Mouse (Mus musculus) urinary bladder, postnatal 14 days (tissue): Measurements from ENCODE around the gene Rhbdd3.

Experiments used
- DNase-seq: peaks from one replicate; pipeline ENCODE4 v3.0.0; 2021; ENCODE audit warnings: low spot score

Gene Rhbdd3

DNA sequence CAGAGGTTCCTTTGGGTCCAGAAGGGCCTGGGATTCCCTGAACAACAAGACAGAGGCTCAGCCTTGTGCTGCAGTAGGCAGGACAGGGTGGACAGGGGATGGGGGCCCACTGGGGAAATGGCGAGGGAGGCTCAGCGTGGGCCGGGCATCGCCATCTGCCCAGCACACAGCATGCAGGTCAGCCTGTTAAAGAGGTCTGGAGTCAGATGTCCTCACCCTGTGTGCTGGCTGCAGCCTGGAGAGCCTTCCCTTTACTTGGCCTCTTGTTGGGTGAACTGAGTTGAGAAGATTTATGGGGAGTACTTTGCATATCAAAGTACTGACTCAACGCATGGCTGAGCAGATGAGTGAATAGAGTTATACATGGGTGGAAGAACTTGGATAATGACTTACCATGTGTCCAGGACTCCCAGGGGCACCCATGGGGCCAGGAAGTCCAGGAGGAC is 30.3 kb downstream of the Rhbdd3 start:
- no peak for DNase-seq

DNA sequence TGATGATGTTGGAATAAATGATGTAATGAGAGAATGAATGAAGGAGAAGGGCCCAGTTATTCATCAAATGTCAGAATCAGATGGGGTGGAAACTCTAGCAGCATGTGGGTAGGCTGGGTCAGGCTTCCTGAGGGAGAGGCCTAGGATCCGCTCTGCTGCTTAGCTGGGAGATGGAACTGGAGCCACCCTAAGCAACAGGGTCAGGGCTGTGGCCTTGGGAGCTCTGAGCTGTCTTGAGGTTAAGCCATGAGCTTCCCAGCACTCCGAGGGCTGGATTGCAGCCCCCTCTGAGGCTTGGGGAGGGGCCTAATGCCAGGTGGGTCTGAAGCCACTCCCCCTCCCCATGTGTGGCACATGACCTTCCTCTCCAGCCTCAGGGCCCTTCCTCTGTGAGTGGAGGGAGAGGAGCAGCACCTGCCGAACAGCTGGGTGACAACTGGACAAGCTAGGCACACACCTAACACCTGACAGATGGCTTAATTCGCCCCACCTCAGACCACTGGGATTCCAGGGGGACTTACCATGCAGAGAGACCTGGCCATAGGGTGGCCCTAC is 31.5 kb downstream of the Rhbdd3 start:
- no peak for DNase-seq

DNA sequence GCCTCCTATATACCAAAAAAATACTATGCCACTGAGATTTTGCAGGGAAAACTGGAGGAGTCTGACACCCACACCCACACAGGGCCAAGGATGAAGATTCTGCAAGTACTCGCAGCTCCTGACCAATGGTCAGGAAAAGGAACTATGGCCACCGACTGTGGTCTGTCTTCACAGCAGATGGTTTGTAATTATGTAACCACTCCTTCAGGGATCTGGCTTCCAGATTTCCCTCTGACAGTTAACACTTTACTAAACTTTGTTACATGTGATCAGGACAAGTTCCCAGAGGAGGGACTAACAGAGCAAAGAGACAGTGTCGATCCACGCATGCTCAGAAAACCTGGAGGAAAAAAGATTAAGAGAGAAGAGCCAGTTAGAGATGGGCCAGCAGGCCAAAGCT is 34.0 kb downstream of the Rhbdd3 start:
- DNase-seq = no peak

DNA sequence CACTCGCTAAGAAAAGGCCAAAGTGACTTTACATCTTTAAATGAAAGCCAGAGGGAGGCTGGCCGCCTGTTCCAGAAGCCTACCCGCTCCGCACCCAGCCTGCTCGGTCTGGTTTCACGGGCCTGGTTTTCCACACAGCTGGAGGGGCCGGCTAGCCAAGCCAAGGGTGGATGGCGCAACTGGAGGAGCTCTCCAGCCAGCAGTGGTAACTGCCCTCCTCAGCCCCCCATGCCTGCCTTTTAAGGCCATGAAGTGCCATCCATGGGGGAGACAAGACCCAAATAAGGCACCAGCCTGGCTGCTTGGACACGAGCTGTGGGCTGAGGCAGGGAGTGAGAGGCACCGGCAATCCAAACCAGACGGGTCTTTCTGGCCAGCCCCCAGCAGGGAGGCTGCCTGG is 37.2 kb downstream of the Rhbdd3 start:
- peak; percentile 53 for DNase-seq

DNA sequence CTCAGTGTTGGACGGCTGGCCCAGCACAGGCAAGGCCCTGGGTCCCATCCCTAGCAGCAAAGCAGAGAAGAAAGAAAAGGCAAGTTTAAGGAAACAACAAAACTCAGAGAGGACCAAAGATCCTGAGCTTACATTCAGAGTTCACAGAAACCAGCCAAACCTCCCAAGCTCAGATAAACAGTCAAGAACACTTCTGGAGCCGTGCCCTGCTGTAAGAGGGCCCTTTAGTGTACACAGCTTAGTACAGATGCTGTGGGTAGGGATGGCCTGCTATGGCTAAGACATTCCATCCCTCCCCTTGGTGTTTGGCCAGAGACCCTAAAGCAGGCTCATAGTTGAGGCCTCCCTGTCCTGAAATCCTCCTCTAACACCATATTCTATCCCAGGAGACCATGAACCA is 39.9 kb downstream of the Rhbdd3 start:
- DNase-seq = no peak

DNA sequence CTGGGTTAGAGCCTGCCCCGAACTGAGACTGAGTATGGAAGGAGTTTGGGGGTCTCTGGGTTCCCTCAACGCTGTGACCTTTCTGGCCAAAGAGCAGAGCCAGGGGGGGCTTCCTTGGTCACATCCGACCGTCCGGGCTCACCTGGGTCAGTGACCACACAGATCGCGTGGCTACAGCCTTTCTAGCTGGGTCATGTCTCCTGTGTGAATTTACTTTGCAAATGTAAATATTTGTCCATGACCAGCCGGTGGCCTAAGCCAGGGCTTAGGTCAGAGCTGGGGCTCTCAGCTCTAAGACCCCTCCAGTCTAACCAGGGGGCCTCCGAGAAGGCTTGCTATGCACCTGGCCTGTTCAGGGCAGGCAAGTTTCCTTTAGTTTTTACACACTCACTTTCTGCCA is 40.6 kb downstream of the Rhbdd3 start:
- no peak for DNase-seq

DNA sequence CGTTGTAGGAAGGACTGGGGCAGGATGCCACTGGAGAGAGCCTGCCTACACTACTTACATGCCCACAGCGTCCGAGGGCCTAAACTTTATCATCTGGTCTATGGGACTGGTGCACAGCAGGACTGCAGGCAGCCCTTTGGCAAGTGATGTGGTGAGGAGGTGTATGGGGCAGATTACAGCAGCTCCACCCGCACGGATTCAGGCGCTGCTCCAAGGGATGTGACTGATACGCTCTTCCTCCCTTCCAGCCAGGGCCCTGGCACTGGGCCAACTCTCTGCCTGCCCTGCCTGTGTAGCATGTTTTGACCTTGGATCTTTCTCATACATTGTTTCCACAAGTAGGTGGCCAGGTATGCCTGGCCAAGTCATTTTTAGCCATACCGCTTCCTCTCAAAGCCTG is 41.9 kb downstream of the Rhbdd3 start:
- peak; percentile 85 for DNase-seq

DNA sequence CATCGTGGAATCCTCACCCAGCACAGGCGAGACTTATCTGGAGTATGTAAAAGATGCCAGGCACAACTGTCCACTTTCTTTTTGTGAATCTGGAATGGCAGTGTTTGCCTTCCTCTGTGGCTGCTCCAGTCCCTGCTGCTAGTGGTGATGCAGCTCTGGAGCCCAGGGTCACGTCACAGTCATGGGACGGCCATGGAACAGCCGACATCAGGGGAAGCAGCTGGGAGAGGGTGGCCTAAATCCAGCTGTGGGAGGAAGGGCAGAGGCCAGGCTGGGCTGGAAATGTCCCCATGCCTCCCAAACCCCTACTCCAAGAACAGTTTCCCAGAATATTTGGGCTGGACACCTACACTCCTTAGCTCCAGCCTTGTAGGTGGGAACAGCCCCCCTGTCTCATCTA is 42.5 kb downstream of the Rhbdd3 start:
- DNase-seq = no peak

DNA sequence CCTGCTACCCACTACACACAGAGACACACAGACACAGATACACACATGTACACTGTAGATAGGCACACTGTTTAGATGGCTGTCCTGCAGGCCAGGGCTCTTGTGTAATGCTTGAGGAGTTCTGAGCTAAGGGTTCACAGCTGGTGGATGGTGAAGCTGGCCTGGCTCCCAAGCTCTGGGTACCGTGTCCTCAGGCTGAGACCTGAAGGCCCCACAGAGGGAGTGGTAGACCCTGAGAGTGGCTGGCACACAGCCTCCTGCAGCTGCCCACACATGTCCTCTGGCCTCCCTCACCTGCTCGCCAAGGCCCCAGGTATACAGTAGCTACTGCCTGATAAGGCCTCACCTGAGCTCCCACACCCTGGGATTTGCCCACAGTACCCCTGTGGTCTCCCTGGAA is 43.2 kb downstream of the Rhbdd3 start:
- no peak for DNase-seq

DNA sequence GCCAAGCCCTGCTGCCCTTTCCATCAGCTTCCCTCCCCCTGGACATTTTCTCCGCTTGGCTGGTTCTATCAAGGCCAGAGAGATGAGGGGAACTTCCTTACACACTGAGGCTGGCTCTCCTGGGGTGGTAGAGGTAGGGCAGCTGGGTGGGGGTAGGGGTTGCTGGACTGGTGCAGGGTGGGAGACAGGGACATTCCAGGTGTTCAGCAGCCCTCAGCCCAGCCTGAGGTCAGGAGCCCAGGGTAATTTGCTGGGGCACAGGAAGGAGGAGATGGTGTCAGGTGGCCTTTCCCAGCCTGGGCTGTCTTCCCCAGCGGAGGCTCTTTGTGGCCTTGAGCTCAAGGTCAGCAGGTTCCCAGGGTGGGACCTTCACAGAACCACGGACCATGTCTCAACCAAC is 46.9 kb downstream of the Rhbdd3 start:
- DNase-seq = no peak

DNA sequence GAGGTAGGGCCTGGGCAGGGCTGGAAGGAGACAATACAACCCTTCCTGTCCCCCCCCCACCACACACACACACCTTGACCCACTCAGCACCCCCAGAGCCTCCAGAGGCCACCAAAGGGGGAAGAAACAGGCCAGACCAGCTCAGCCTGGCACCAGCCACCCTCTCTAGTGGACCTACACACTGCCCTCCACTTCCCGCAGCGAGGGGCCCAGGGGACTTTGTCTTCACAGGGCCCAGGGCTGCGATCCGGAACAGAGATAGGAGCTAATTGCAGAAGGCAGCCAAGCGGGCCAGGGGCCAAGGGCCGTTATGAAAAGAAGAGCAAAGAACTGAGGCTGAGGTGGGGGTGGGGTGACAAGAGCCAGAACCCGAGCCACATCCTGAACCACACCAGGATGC is 50.5 kb downstream of the Rhbdd3 start:
- peak; percentile 70 for DNase-seq

DNA sequence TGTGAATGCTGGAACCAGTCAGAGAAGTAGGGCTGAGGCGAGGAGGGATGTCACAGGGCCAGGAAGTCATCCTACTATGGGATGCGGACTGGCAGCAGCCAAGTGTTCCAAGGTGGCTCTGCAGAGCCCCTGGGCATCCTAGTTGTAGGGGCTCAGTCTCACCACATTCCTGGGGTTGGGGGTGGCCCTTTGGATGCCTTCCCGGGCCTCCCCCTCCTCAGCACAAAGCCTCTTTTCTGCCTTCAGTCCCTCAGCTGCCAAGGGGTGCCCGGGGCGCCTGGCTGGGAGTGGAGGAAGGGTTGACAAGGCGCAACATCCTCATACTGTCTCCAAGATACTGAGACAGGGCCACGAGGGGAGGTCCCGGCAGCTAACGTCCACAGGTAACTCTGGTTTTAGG is 51.2 kb downstream of the Rhbdd3 start:
- no peak for DNase-seq

DNA sequence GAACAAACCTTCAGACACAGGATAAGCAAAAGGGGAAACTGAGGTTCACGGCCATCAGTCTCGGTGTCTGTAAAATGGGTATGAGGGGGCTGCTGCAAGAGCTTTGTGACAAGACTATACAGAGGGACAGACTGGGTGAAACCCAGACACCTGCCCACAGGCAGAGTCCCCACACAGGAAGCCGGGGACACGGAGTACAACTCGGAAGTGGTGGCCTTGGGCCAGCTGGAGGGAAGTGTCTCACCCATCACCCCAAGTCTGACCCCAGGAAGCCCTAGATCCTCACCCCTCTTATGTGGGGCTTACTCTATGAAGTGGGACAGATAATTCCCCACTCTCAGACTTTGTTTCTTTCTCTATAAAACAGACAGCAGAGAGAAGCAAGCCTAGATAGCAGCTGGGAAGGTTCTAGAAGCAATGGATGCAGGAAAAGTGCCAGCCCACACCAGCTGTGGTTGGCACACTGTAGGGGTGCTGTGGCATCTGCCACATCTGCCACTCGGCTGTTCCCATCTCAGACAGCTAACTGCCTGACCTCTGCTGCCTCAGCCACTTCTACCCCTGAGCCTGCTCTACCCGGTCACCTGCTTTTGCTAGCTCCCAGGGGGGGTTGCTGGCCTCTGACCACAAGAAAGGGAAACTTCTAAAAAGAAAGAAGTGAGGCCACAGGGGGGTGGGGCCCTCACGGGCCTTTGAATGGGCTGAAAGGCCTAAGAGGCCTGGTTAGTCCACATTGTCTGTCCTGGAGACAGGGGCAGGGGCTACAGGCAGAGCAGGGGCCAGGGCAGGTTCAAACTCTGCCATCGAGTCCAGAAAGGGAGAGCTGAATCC is 51.9 kb downstream of the Rhbdd3 start:
- no peak for DNase-seq

DNA sequence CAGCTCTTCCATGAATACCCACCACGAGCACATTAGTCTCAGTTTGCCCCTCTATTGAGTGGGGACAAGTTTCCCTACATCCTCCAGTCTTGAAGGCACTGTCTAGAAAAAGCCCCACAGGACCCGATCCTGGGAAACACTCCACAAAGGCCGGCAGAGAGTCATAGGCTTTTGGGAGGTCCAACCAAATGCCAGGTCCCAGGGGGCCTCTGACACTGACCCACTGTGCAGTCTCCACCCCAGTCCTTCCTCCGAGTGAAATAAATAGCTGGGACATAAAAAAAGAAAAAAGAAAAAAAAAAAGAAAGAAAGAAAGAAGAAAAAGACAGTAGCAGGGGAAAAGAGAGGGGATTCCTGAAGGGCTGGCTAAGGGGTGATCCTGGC is 52.5 kb downstream of the Rhbdd3 start:
- no peak for DNase-seq

DNA sequence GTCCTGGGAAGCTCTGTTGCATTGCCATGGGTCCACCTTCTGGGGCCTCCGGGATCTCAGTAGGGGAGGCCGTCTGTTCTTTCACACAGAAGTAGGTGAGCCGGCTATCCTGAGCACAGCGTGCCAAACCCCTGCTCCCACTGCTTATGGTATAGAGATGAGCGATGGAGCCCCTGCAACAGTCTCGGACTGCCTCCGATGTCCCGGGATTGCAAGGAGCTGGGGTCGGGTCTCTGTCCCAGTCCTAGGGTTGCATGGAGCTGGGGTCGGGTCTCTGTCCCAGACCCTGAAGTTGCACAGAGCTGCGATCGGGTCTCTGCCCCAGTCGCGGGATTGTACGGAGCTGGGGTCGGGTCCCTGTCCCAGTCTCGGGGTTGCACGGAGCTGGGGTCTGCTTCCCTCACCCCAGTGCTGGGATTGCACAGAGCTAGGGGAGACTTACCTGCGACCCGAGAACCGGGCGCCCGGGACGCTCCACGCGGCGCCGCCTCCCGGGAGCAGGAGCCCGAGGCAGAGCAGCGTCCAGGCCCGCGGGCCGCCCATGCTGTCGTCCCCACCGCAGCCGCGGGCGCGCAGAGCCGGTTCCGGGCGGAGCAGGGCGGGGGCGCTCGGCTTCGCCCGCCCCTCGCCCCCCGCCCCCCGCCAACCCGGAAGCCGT is 53.1 kb downstream of the Rhbdd3 start, which contains the start of gene Emid1:
TSS of gene Emid1 (minus strand) at position 578 of the 658 bp plus-strand sequence.
- no peak for DNase-seq

DNA sequence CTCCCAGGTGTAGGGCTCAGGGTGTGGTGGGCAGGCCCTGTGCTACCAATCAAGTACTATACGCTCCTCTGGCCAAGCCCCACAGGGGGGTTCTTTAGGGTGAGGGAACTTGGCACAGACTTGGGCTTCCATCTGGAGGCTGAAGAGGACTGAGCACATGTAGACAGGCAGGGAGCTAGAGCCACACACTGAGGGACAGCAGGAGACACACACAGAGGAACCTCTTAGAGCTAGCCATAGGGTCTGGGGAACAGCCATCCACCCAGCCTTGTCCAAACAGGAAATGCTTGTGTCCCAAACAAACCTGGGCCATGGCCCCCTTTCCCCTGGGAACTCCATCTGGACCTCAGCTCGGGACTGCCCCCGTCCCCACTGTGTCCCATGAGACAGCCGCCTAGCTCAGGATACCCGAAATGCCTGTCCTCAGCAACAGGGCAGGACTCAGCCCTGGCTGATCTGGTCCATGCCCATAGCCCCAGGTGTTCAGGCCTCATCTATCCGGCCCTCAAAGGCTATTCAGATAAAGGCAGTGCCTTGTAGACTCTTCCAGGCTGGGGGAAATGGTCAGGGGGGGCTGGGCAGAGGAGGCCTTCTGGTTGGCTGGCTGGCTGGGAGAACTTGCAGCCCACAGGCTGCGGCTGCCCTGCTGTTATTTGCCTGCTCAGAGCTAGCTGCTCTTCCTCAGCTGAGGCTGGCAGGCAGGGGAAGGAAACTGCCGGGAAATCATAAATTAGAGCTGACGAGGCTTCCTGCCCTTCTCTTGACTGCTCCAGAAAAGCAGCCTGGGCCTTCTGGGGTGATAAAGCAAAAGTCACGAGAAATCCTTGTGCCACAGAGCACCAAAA is 56.5 kb downstream of the Rhbdd3 start:
- DNase-seq = no peak
